Mouse (Mus musculus) MEL (cell line): Measurements from ENCODE around the gene Cldn4.
"Not testable (repeated sequence)": the region's sequence is repeated elsewhere in the genome, so short reads cannot be mapped to it uniquely, and the experiment has no call there.

ENCODE experiments used
- CTCF ChIP-seq, 3 experiments: IDR thresholded peaks in 2 of 3; conservative IDR thresholded peaks in 1 of 3; 2 replicates each; pipeline ENCODE4 v1.5.1; 2011 to 2012; ENCODE audit warnings: low read length in 3 of 3, low read depth in 2 of 3, mild to moderate bottlenecking in 2 of 3, improper control_type of control experiment in 1 of 3, inconsistent platforms in 1 of 3, mixed read lengths in 1 of 3, moderate library complexity in 1 of 3; ENCODE audit not compliant: control insufficient read depth in 1 of 3, insufficient read depth in 1 of 3, poor library complexity in 1 of 3, severe bottlenecking in 1 of 3
- EP300 ChIP-seq, 2 experiments: IDR thresholded peaks; 2 replicates each; pipeline ENCODE4 v1.6.1; 2011; ENCODE audit warnings: improper control_type of control experiment in 2 of 2, low read length in 2 of 2, low read depth in 1 of 2, mild to moderate bottlenecking in 1 of 2
- MYC ChIP-seq: IDR thresholded peaks from 2 replicates; pipeline ENCODE4 v1.6.1; 2011; ENCODE audit warnings: low read depth, mild to moderate bottlenecking, low read length, improper control_type of control experiment, moderate library complexity
- NELFE ChIP-seq: IDR thresholded peaks from 2 replicates; pipeline ENCODE4 v1.6.1; 2011; ENCODE audit warnings: low read depth, low read length, improper control_type of control experiment
- POLR2A ChIP-seq, 2 experiments: IDR thresholded peaks; 2 replicates each; pipeline ENCODE4 v1.6.1; 2011 to 2012; ENCODE audit warnings: low read length in 2 of 2, mild to moderate bottlenecking in 2 of 2, control low read depth in 1 of 2, improper control_type of control experiment in 1 of 2, low read depth in 1 of 2, moderate library complexity in 1 of 2; ENCODE audit not compliant: control insufficient read depth in 1 of 2, insufficient read depth in 1 of 2, poor library complexity in 1 of 2
- POLR2AphosphoS2 ChIP-seq: IDR thresholded peaks from 2 replicates; pipeline ENCODE4 v1.6.1; 2011; ENCODE audit warnings: low read length, improper control_type of control experiment
- TBP ChIP-seq: IDR thresholded peaks from 2 replicates; pipeline ENCODE4 v1.8.0; 2011; ENCODE audit warnings: low read depth, low read length, improper control_type of control experiment
- ZC3H11A ChIP-seq: IDR thresholded peaks from 2 replicates; pipeline ENCODE4 v1.6.1; 2012; ENCODE audit warnings: low read depth, mild to moderate bottlenecking, inconsistent platforms, low read length, improper control_type of control experiment
- ZNF384 ChIP-seq: IDR thresholded peaks from 2 replicates; pipeline ENCODE4 v1.6.1; 2012; ENCODE audit warnings: low read depth, mild to moderate bottlenecking, inconsistent platforms, low read length, improper control_type of control experiment

GRCm38 (mm10) chr5:134964655-134965054 is 17.9 kb upstream of the Cldn4 start:
- not testable (repeated sequence) for TF ChIP-seq ZNF384; MYC; NELFE; EP300 (IDR thresholded peaks at IDR 0.05; ENCODE audit: low read depth in 1 of 2, low read length in 2 of 2); ZC3H11A; TBP; POLR2AphosphoS2; POLR2A (IDR thresholded peaks at IDR 0.05; ENCODE audit: control insufficient read depth in 1 of 2, insufficient read depth in 1 of 2, low read depth in 1 of 2, low read length in 2 of 2, poor library complexity in 1 of 2)
- peak in 1 of 3 experiments; percentile 26; a peak in 2 of 6 replicates for TF ChIP-seq CTCF (IDR thresholded peaks at IDR 0.05 in 2 of 3, conservative IDR thresholded peaks at IDR 0.05 in 1 of 3; ENCODE audit: control insufficient read depth in 1 of 3, insufficient read depth in 1 of 3, low read depth in 2 of 3, low read length in 3 of 3, poor library complexity in 1 of 3, severe bottlenecking in 1 of 3)
